Mouse (Mus musculus): ENCODE measurements around the gene Mov10l1. TPM values are rescaled to one million over a fixed set of nuclear protein-coding genes. Genes with fewer than 3 reads are reported as not detected.

The Mov10l1 gene
- total and polyA plus RNA-seq, 3 experiments, result not detected

GRCm38 (mm10) chr15:88972300-88972699, 10.4 kb upstream of the Mov10l1 start:
- DNase-seq (ENCODE audit: low spot score) (no peak), ATAC-seq (ENCODE audit: extremely low read depth, insufficient number of reproducible peaks, low FRiP score, poor library complexity, severe bottlenecking) (no peak)
- Histone ChIP-seq H3K9me3 (replicated peaks) (no peaks in the 10 kb centered on the region), H3K4me1 (ENCODE audit: insufficient read depth, low read depth, low read length) (no peaks in the 10 kb centered on the region), H3K36me3 (replicated peaks) (no peaks in the 10 kb centered on the region), H3K4me3 (ENCODE audit: low read depth, low read length) (no peak overlapping the region), H3K27me3 (ENCODE audit: insufficient read depth, low read length) (no peaks in the 10 kb centered on the region)
- TF ChIP-seq TAL1 (conservative IDR thresholded peaks at IDR 0.05; ENCODE audit: low read depth, low read length), result no peak
- no peak for TF ChIP-seq POLR2AphosphoS5 (IDR thresholded peaks at IDR 0.05; ENCODE audit: insufficient replicate concordance, low read depth, low read length)
- TF ChIP-seq GATA2 (IDR thresholded peaks at IDR 0.05; ENCODE audit: borderline replicate concordance, low read depth, low read length), result no peak
- TF ChIP-seq GATA1 (IDR thresholded peaks at IDR 0.05; ENCODE audit: borderline replicate concordance, low read length), result no peak
- TF ChIP-seq CTCF (IDR thresholded peaks at IDR 0.05; ENCODE audit: low read depth, low read length), result no peak

GRCm38 (mm10) chr15:88978281-88979137, 4.2 kb upstream of the Mov10l1 start, which contains the start of gene Mlc1:
Gene Mlc1 (minus strand): TSS chr15:88979007.
- no peak for TF ChIP-seq GATA1 (IDR thresholded peaks at IDR 0.05; ENCODE audit: borderline replicate concordance, low read length)
- no peaks in the 10 kb centered on the region; the same call in 1 of the 2 replicates for H3K27me3 ChIP-seq (ENCODE audit: insufficient read depth, low read length)
- DNase-seq (ENCODE audit: low spot score) (no peak), ATAC-seq (ENCODE audit: extremely low read depth, insufficient number of reproducible peaks, low FRiP score, poor library complexity, severe bottlenecking) (no peak)
- H3K9me3 ChIP-seq (replicated peaks), result no peaks in the 10 kb centered on the region
- no peaks in the 10 kb centered on the region for H3K4me1 ChIP-seq (ENCODE audit: insufficient read depth, low read depth, low read length)
- H3K4me3 ChIP-seq (ENCODE audit: low read depth, low read length), result no peak within 1 kb of the TSS
- H3K36me3 ChIP-seq (replicated peaks), result no peaks in the 10 kb centered on the region

GRCm38 (mm10) chr15:88979138-88979446, 3.6 kb upstream of the Mov10l1 start:
- no peak for DNase-seq (ENCODE audit: low spot score)
- no peaks in the 10 kb centered on the region; the same call in 1 of the 2 replicates for H3K27me3 ChIP-seq (ENCODE audit: insufficient read depth, low read length)
- no peaks in the 10 kb centered on the region for H3K4me1 ChIP-seq (ENCODE audit: insufficient read depth, low read depth, low read length)
- no peaks in the 10 kb centered on the region for H3K9me3 ChIP-seq (replicated peaks)
- ATAC-seq (ENCODE audit: extremely low read depth, insufficient number of reproducible peaks, low FRiP score, poor library complexity, severe bottlenecking), result no peak
- TF ChIP-seq TAL1 (conservative IDR thresholded peaks at IDR 0.05; ENCODE audit: low read depth, low read length) (no peak), POLR2AphosphoS5 (IDR thresholded peaks at IDR 0.05; ENCODE audit: insufficient replicate concordance, low read depth, low read length) (no peak), CTCF (IDR thresholded peaks at IDR 0.05; ENCODE audit: low read depth, low read length) (no peak), GATA1 (IDR thresholded peaks at IDR 0.05; ENCODE audit: borderline replicate concordance, low read length) (no peak), GATA2 (IDR thresholded peaks at IDR 0.05; ENCODE audit: borderline replicate concordance, low read depth, low read length) (no peak)
- no peak overlapping the region for H3K4me3 ChIP-seq (ENCODE audit: low read depth, low read length)
- no peaks in the 10 kb centered on the region for H3K36me3 ChIP-seq (replicated peaks)

- TF ChIP-seq TAL1 (conservative IDR thresholded peaks at IDR 0.05; ENCODE audit: low read depth, low read length) (no peak), GATA1 (IDR thresholded peaks at IDR 0.05; ENCODE audit: borderline replicate concordance, low read length) (no peak)
- Histone ChIP-seq H3K4me1 (ENCODE audit: insufficient read depth, low read depth, low read length) (no peaks in the 10 kb centered on the region), H3K36me3 (replicated peaks) (no peaks in the 10 kb centered on the region), H3K27me3 (ENCODE audit: insufficient read depth, low read length) (no peaks in the 10 kb centered on the region), H3K4me3 (ENCODE audit: low read depth, low read length) (no peak overlapping the region), H3K9me3 (replicated peaks) (no peaks in the 10 kb centered on the region)
- ATAC-seq (ENCODE audit: extremely low read depth, insufficient number of reproducible peaks, low FRiP score, poor library complexity, severe bottlenecking) (no peak), DNase-seq (ENCODE audit: low spot score) (no peak)
Observed at GRCm38 (mm10) chr15:88989236-88989635, 6.5 kb downstream of the Mov10l1 start.

GRCm38 (mm10) chr15:88998636-88999035, 15.9 kb downstream of the Mov10l1 start:
- H3K27me3 ChIP-seq (ENCODE audit: insufficient read depth, low read length), result peaks cover 8% of the 10 kb centered on the region
- TF ChIP-seq TAL1 (conservative IDR thresholded peaks at IDR 0.05; ENCODE audit: low read depth, low read length) (no peak), GATA2 (IDR thresholded peaks at IDR 0.05; ENCODE audit: borderline replicate concordance, low read depth, low read length) (no peak), CTCF (IDR thresholded peaks at IDR 0.05; ENCODE audit: low read depth, low read length) (no peak), GATA1 (IDR thresholded peaks at IDR 0.05; ENCODE audit: borderline replicate concordance, low read length) (no peak), POLR2AphosphoS5 (IDR thresholded peaks at IDR 0.05; ENCODE audit: insufficient replicate concordance, low read depth, low read length) (no peak)
- DNase-seq (ENCODE audit: low spot score), result no peak
- H3K9me3 ChIP-seq (replicated peaks), result no peaks in the 10 kb centered on the region
- no peaks in the 10 kb centered on the region for H3K36me3 ChIP-seq (replicated peaks)
- no peak overlapping the region for H3K4me3 ChIP-seq (ENCODE audit: low read depth, low read length)
- H3K4me1 ChIP-seq (ENCODE audit: insufficient read depth, low read depth, low read length), result no peaks in the 10 kb centered on the region
- ATAC-seq (ENCODE audit: extremely low read depth, insufficient number of reproducible peaks, low FRiP score, poor library complexity, severe bottlenecking), result no peak

- H3K4me1 ChIP-seq (ENCODE audit: insufficient read depth, low read depth, low read length), result no peaks in the 10 kb centered on the region
- H3K36me3 ChIP-seq (replicated peaks), result no peaks in the 10 kb centered on the region
- no peaks in the 10 kb centered on the region for H3K9me3 ChIP-seq (replicated peaks)
- no peak for DNase-seq (ENCODE audit: low spot score)
- TF ChIP-seq POLR2AphosphoS5 (IDR thresholded peaks at IDR 0.05; ENCODE audit: insufficient replicate concordance, low read depth, low read length) (no peak), GATA2 (IDR thresholded peaks at IDR 0.05; ENCODE audit: borderline replicate concordance, low read depth, low read length) (no peak), TAL1 (conservative IDR thresholded peaks at IDR 0.05; ENCODE audit: low read depth, low read length) (no peak), GATA1 (IDR thresholded peaks at IDR 0.05; ENCODE audit: borderline replicate concordance, low read length) (no peak), CTCF (IDR thresholded peaks at IDR 0.05; ENCODE audit: low read depth, low read length) (no peak)
- ATAC-seq (ENCODE audit: extremely low read depth, insufficient number of reproducible peaks, low FRiP score, poor library complexity, severe bottlenecking), result no peak
- H3K4me3 ChIP-seq (ENCODE audit: low read depth, low read length), result no peak overlapping the region
- H3K27me3 ChIP-seq (ENCODE audit: insufficient read depth, low read length), result peaks cover 8% of the 10 kb centered on the region
Observed at GRCm38 (mm10) chr15:88999124-88999523, 16.4 kb downstream of the Mov10l1 start.
